Mouse (Mus musculus) intestine, embryonic 16.5 days (tissue): ENCODE measurements at regions not wholly inside any gene's neighbourhood (a gene's known extent, or its start where the extent isn't known, plus 50 kb on each side); places are given as distances from the start of the nearest gene placed in this dataset.

Experiments used
- ATAC-seq: fragments of 200-750 bp; cut with Nextera tagmentation; 2 replicates; pipeline ENCODE4 v1.8.0; 2017; ENCODE audit warnings: moderate TSS enrichment, moderate library complexity
- H3K27ac ChIP-seq: fragments of 300-500 bp; sonication (generic); 2 replicates; pipeline ENCODE4 v1.5.1; 2014; ENCODE audit warnings: mild to moderate bottlenecking, low read length
- H3K27me3 ChIP-seq: fragments of 300-500 bp; sonication (generic); replicated peaks from 2 replicates; pipeline ENCODE4 v1.6.1; 2014; ENCODE audit warnings: low read length, control low read depth, mixed read lengths; ENCODE audit not compliant: control insufficient read depth, insufficient read depth
- H3K36me3 ChIP-seq: fragments of 300-500 bp; sonication (generic); 2 replicates; pipeline ENCODE4 v1.6.1; 2014; ENCODE audit warnings: low read length, control low read depth; ENCODE audit not compliant: control insufficient read depth, insufficient read depth
- H3K4me1 ChIP-seq: fragments of 300-500 bp; sonication (generic); 2 replicates; pipeline ENCODE4 v1.6.1; 2014; ENCODE audit warnings: low read length, control low read depth, mixed read lengths; ENCODE audit not compliant: control insufficient read depth, insufficient read depth
- H3K4me2 ChIP-seq: fragments of 300-500 bp; sonication (generic); 2 replicates; pipeline ENCODE4 v1.6.1; 2014; ENCODE audit warnings: low read depth, low read length, control low read depth
- H3K4me3 ChIP-seq: fragments of 300-500 bp; sonication (generic); 2 replicates; pipeline ENCODE4 v1.5.1; 2014; ENCODE audit warnings: mild to moderate bottlenecking, low read length
- H3K9ac ChIP-seq: fragments of 300-500 bp; sonication (generic); 2 replicates; pipeline ENCODE4 v1.6.1; 2014; ENCODE audit warnings: low read depth, low read length
- H3K9me3 ChIP-seq: fragments of 300-500 bp; sonication (generic); 2 replicates; pipeline ENCODE4 v1.6.1; 2016; ENCODE audit warnings: low read length, control low read depth; ENCODE audit not compliant: control insufficient read depth
- WGBS: fragments of 180-500 bp; shearing (Covaris S2); extraction: QIAGEN DNeasy Blood & Tissue Kit; methylation state at CpG from one replicate; pipeline ENCODE4 v1.1.7; 2014; 5-methylcytosine and 5-hydroxymethylcytosine counted together

GRCm38 (mm10) chr12:49940818-49941217 is 555.8 kb downstream of the Gm43517 start:
- WGBS = 43% methylated on average over 2 of the region's 2 CpGs
- Histone ChIP-seq H3K4me2 (no peak overlapping the region), H3K27ac (no peak overlapping the region), H3K4me1 (no peaks in the 10 kb centered on the region), H3K36me3 (no peaks in the 10 kb centered on the region), H3K4me3 (no peak overlapping the region), H3K9ac (no peak overlapping the region), H3K9me3 (no peaks in the 10 kb centered on the region), H3K27me3 (no peaks in the 10 kb centered on the region)
- ATAC-seq = no peak

DNA sequence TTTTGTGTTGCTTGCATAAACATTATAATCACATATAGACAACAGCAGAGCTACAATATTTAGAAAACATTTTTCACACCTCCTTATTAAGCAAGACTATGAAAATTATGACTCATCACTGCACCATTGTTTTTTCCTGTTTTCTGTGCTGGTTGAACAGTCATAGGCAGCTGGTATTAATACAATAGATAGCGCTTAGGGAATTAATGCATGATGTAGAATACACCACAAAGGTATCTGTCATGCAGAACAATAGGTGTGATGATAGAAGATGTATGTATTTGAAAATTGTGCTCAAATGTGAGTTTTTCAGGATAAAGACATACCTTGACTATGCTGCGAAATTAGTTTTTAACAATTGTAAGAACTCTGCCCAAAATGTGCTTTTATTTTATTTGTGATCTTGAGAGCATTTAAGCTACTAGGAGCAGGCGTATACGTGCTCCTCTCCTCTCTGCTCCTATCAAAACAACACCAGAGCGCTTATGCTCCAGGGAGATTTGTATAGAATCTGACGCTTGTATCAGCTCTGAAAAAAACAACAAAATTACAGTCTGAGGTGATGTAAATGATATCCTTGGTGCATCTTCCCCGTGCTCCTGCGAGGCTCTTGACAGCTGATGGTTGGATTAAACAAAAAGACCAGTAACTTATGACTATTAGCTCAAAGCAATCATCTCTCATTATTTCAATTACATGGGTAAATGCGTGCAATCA is 560.1 kb downstream of the Gm43517 start:
- Histone ChIP-seq H3K9me3 (no peaks in the 10 kb centered on the region), H3K27me3 (no peaks in the 10 kb centered on the region), H3K9ac (no peak overlapping the region), H3K27ac (no peak overlapping the region), H3K4me2 (no peak overlapping the region), H3K4me1 (no peaks in the 10 kb centered on the region), H3K36me3 (no peaks in the 10 kb centered on the region), H3K4me3 (no peak overlapping the region)
- 60% methylated on average over 9 of the region's 9 CpGs for WGBS
- ATAC-seq = no peak

- H3K27me3 ChIP-seq = no peaks in the 10 kb centered on the region
- H3K4me1 ChIP-seq = no peaks in the 10 kb centered on the region
- no peaks in the 10 kb centered on the region for H3K9me3 ChIP-seq
- ATAC-seq = no peak
- H3K27ac ChIP-seq = no peak overlapping the region
- 53% methylated on average over 4 of the region's 4 CpGs for WGBS
- H3K4me3 ChIP-seq = no peak overlapping the region
- H3K36me3 ChIP-seq = no peaks in the 10 kb centered on the region
- no peak overlapping the region for H3K4me2 ChIP-seq
- no peak overlapping the region for H3K9ac ChIP-seq
These were observed 560.8 kb downstream of the Gm43517 start for GRCm38 (mm10) chr12:49945628-49946220.

GRCm38 (mm10) chr12:49946752-49947260 is 561.8 kb downstream of the Gm43517 start:
- H3K9ac ChIP-seq = no peak overlapping the region
- no peak for ATAC-seq
- no peaks in the 10 kb centered on the region for H3K27me3 ChIP-seq
- H3K4me2 ChIP-seq = no peak overlapping the region
- H3K4me1 ChIP-seq = no peaks in the 10 kb centered on the region
- 61% methylated on average over 5 of the region's 5 CpGs for WGBS
- no peak overlapping the region for H3K27ac ChIP-seq
- no peaks in the 10 kb centered on the region for H3K36me3 ChIP-seq
- H3K4me3 ChIP-seq = no peak overlapping the region
- no peaks in the 10 kb centered on the region for H3K9me3 ChIP-seq

- Histone ChIP-seq H3K9me3 (no peaks in the 10 kb centered on the region), H3K36me3 (no peaks in the 10 kb centered on the region), H3K4me1 (no peaks in the 10 kb centered on the region), H3K27me3 (no peaks in the 10 kb centered on the region), H3K27ac (no peak overlapping the region), H3K4me3 (no peak overlapping the region), H3K9ac (no peak overlapping the region), H3K4me2 (no peak overlapping the region)
- WGBS = 82% methylated on average over 5 of the region's 5 CpGs
- no peak for ATAC-seq
These were observed 566.0 kb downstream of the Gm43517 start for GRCm38 (mm10) chr12:49950986-49951385.

DNA sequence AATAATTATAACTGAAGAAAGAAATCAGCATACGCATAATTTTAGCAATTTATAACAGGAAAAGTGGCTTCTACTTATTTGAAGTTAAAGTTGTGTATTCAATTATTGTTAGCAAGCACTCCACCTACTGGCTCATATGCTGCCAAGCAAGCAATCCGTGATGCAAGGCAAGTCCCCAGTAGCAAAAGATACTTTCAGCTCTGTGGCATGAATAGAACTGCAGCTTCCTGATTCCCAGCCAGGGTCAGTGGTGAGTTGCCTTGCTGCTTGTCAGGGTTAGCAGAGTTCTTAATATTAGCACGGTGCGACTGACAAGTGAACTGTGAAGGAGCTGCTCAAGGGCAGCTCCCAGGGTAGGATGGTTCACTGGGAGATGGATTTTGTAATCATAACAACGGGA is 566.8 kb downstream of the Gm43517 start:
- no peaks in the 10 kb centered on the region for H3K9me3 ChIP-seq
- 50% methylated on average over 5 of the region's 5 CpGs for WGBS
- H3K36me3 ChIP-seq = no peaks in the 10 kb centered on the region
- no peak overlapping the region for H3K4me2 ChIP-seq
- no peak for ATAC-seq
- H3K27ac ChIP-seq = no peak overlapping the region
- H3K27me3 ChIP-seq = no peaks in the 10 kb centered on the region
- no peak overlapping the region for H3K4me3 ChIP-seq
- no peaks in the 10 kb centered on the region for H3K4me1 ChIP-seq
- no peak overlapping the region for H3K9ac ChIP-seq

GRCm38 (mm10) chr12:49968072-49968471 is 583.1 kb downstream of the Gm43517 start:
- Histone ChIP-seq H3K27ac (no peak overlapping the region), H3K9me3 (no peaks in the 10 kb centered on the region), H3K36me3 (no peaks in the 10 kb centered on the region), H3K4me2 (no peak overlapping the region), H3K27me3 (no peaks in the 10 kb centered on the region), H3K4me1 (no peaks in the 10 kb centered on the region), H3K4me3 (no peak overlapping the region), H3K9ac (no peak overlapping the region)
- WGBS = 57% methylated on average over 1 of the region's 1 CpGs
- ATAC-seq = no peak

DNA sequence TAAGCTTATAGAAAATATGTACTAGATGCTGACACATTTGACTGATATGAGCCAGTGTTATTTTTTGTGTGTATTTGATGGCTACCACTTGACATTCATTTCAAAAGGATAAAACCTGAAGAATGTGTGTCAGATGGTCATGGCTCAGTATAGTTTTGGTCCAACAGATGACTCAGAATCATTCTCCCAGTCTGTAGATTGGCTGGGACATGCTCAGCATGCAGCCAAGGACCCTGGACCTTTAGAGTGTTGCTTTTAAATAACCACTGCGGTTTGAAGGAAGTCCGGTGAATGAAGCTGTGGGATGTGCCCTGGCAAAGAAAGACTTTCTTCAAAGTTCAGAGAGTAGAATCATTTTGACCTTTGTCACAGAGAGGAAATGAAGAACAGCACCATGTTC is 584.6 kb downstream of the Gm43517 start:
- 71% methylated on average over 2 of the region's 2 CpGs for WGBS
- H3K4me1 ChIP-seq = no peaks in the 10 kb centered on the region
- H3K9ac ChIP-seq = no peak overlapping the region
- H3K36me3 ChIP-seq = no peaks in the 10 kb centered on the region
- no peaks in the 10 kb centered on the region for H3K27me3 ChIP-seq
- no peaks in the 10 kb centered on the region for H3K9me3 ChIP-seq
- no peak for ATAC-seq
- no peak overlapping the region for H3K4me3 ChIP-seq
- H3K4me2 ChIP-seq = no peak overlapping the region
- no peak overlapping the region for H3K27ac ChIP-seq

- no peaks in the 10 kb centered on the region for H3K27me3 ChIP-seq
- WGBS = 55% methylated on average over 2 of the region's 2 CpGs
- no peaks in the 10 kb centered on the region for H3K9me3 ChIP-seq
- ATAC-seq = no peak
- no peak overlapping the region for H3K27ac ChIP-seq
- H3K4me3 ChIP-seq = no peak overlapping the region
- H3K9ac ChIP-seq = no peak overlapping the region
- no peak overlapping the region for H3K4me2 ChIP-seq
- no peaks in the 10 kb centered on the region for H3K4me1 ChIP-seq
- no peaks in the 10 kb centered on the region for H3K36me3 ChIP-seq
These were observed 589.8 kb downstream of the Gm43517 start for GRCm38 (mm10) chr12:49974591-49975323.
